Mouse (Mus musculus) bone marrow macrophage, adult 2 months (primary cell): ENCODE measurements around the gene Prorsd1.
"Not testable (repeated sequence)": the region's sequence is repeated elsewhere in the genome, so short reads cannot be mapped to it uniquely, and the experiment has no call there.

Experiments used
- CTCF ChIP-seq: IDR thresholded peaks from 2 replicates; pipeline ENCODE4 v1.5.1; 2012; ENCODE audit warnings: low read depth, mild to moderate bottlenecking, low read length, moderate library complexity
- POLR2A ChIP-seq: IDR thresholded peaks from 2 replicates; pipeline ENCODE4 v1.6.1; 2012; ENCODE audit warnings: mild to moderate bottlenecking, low read depth, low read length, borderline replicate concordance

DNA sequence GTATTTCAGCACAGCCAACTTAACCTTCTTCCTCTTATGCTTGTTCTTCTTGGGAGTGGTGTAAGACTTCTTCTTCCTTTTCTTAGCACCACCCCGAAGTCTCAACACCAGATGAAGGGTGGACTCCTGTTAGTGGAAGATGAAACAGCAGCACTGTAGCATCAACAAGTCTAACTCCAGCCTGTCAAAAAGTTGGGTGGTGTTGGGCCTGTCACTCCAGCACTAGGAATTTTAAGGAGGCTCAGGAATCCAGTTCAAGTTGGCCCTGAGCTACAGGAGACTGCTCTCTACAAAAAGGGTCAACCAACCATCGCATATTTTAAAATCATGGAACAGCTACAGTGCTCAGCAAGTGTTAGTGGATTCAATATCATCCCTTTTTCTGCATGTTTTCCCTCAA is 31.5 kb upstream of the Prorsd1 start:
- not testable (repeated sequence) for TF ChIP-seq CTCF, POLR2A
